Mouse (Mus musculus) olfactory bulb, adult 2 months (tissue): ENCODE data around the gene 1700020A23Rik. TPM values are rescaled to one million over a fixed set of nuclear protein-coding genes. Genes with fewer than 3 reads are reported as not detected.

Experiments used
- H3K27ac ChIP-seq: fragments of 200-500 bp; 2 replicates; pipeline ENCODE4 v1.5.1; 2012; ENCODE audit warnings: low read depth, low read length; ENCODE audit not compliant: insufficient read depth
- H3K4me1 ChIP-seq: fragments of 200-500 bp; 2 replicates; pipeline ENCODE4 v1.6.1; 2012; ENCODE audit warnings: low read length; ENCODE audit not compliant: control insufficient read depth, insufficient read depth
- H3K4me3 ChIP-seq: fragments of 200-500 bp; 2 replicates; pipeline ENCODE4 v1.5.1; 2012; ENCODE audit warnings: mild to moderate bottlenecking, low read depth, low read length, moderate library complexity; ENCODE audit not compliant: insufficient read depth
- CTCF ChIP-seq: fragments of 200-500 bp; IDR thresholded peaks from 2 replicates; pipeline ENCODE4 v1.5.1; 2012; ENCODE audit warnings: low read depth, mild to moderate bottlenecking, low read length, moderate library complexity; ENCODE audit not compliant: insufficient read depth
- POLR2A ChIP-seq: fragments of 200-500 bp; IDR thresholded peaks from 2 replicates; pipeline ENCODE4 v1.6.1; 2012; ENCODE audit warnings: mild to moderate bottlenecking, low read depth, low read length, moderate library complexity; ENCODE audit not compliant: insufficient read depth
- WGBS: fragments of 180-500 bp; shearing (Covaris S2); methylation state at CpG from one replicate; pipeline ENCODE4 v1.1.7; 2018; 5-methylcytosine and 5-hydroxymethylcytosine counted together
- polyA plus RNA-seq: library from polyadenylated mRNA; stranded (reverse); fragments of >200 nt; gene quantifications from 2 replicates; pipeline ENCODE4 v1.2.4, GENCODE M21; 2012; ENCODE audit warnings: low replicate concordance; ENCODE audit not compliant: missing spikeins, insufficient read depth, insufficient read length

1700020A23Rik gene
- polyA plus RNA-seq, 1 experiment = not detected

DNA sequence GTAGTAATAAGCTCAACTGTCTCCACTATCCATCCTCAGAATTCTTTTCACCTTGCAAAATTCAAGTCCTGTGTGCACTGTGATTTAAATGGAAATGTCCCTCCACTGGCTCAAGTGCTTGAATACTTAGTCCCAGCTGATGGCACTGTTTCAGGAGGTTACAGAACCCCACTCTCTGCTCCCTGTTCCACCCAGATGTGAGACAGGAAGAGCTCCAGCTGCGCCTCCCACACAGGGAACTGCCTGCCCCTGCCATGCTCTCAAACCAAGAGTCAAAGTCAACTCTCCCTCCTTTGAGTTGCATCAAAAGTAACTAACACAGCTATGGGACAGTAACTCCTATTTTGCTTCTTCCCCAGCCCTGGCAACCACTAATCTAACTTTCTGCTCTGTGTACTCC is 18.8 kb upstream of the 1700020A23Rik start:
- H3K4me1 ChIP-seq = no peaks in the 10 kb centered on the region
- TF ChIP-seq POLR2A (no peak), CTCF (no peak)
- H3K4me3 ChIP-seq = no peak overlapping the region
- WGBS = 75% methylated on average over 1 of the region's 1 CpGs
- H3K27ac ChIP-seq = no peak overlapping the region

- H3K4me3 ChIP-seq = no peak overlapping the region
- no peak for TF ChIP-seq POLR2A
- no peak for TF ChIP-seq CTCF
- H3K27ac ChIP-seq = no peak overlapping the region
- no peaks in the 10 kb centered on the region for H3K4me1 ChIP-seq
- 88% methylated on average over 2 of the region's 2 CpGs for WGBS
These were observed 16.3 kb upstream of the 1700020A23Rik start for GRCm38 (mm10) chr2:130388796-130389195.

DNA sequence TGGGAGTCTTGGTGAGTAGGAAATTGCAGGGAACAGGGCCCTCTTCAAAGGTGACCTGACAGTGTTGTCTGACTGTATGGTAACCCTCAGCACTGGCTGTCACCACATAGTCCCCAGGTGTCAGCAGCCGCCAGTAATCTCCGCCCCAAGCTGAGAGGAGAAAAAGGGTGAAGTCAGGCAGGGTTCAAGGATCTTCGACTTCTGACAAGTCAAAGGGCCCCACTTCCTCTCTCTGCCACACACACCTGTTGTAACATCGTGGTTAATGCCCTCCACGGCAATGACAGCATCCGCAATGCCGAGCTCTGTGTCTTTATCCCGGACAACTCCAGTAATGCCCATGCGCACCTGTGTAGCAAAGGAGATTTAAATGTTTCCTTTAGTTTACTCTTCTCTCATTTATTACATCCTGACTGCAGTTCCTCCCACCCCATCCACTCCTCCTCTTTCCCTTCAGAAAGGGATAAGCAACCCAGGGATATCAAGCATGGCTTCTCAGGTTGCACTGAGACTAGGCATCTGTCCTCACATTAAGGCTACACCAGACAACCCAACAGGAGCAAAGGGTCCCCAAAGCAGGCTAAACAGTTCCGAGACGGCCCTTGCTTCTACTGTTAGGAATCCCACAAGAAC is 13.9 kb upstream of the 1700020A23Rik start:
- 90% methylated on average over 11 of the region's 11 CpGs for WGBS
- Histone ChIP-seq H3K27ac (no peak overlapping the region), H3K4me3 (no peak overlapping the region), H3K4me1 (no peaks in the 10 kb centered on the region)
- TF ChIP-seq POLR2A (no peak), CTCF (no peak)

DNA sequence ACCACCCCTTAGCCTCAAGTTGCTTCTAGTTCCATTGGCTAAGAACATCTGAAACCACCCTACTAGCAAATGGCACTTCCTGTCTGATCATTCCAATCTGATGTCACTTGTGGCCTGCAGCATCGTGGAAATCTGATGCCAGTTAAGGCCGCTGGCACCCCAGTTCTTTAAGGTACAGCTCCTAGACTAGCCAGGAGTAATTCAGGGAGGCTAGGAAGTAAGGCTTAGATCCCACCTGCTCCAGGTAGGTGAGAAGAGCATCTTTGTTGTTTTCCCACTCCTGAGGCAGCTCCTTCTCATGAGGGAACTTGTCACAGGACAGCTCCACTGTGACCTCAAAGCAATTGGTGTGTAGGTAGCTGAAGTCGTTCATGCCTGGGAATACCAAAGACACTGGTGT is 12.2 kb upstream of the 1700020A23Rik start:
- Histone ChIP-seq H3K4me1 (peaks cover 10% of the 10 kb centered on the region), H3K4me3 (no peak overlapping the region), H3K27ac (no peak overlapping the region)
- TF ChIP-seq CTCF (no peak), POLR2A (no peak)
- 90% methylated on average over 3 of the region's 3 CpGs for WGBS

DNA sequence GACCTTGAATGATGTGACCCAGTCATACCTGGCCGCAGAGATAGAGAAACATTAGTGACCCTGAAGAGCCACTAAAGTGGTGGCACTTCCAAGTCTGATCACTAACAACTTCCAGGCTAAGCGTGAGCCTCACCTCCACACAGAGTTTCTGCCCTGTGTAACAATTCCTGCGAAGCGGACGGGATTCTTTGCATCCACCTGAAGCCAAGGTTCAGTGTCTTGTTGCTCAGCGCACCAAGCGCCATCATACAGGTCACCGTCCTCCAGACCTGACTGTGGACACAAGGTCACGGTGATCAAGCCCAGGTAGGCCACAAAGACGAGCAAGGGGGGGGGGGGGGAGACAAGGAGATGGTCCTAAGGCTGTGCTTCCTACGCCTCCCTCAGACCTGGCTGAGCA is 9.4 kb upstream of the 1700020A23Rik start:
- no peak overlapping the region for H3K27ac ChIP-seq
- H3K4me3 ChIP-seq = no peak overlapping the region
- no peak for TF ChIP-seq POLR2A
- no peak for TF ChIP-seq CTCF
- WGBS = 97% methylated on average over 11 of the region's 11 CpGs
- H3K4me1 ChIP-seq = peaks cover 17% of the 10 kb centered on the region

- H3K4me3 ChIP-seq = peak within 1 kb of the TSS; percentile 42
- 7% methylated on average over 46 of the region's 53 CpGs for WGBS
- no peak within 1 kb of the TSS for H3K27ac ChIP-seq
- TF ChIP-seq CTCF (no peak), POLR2A (no peak)
- peaks cover 17% of the 10 kb centered on the region for H3K4me1 ChIP-seq
These were observed 7.7 kb upstream of the 1700020A23Rik start, which contains the start of gene Cpxm1 for GRCm38 (mm10) chr2:130397186-130397985. Gene Cpxm1, minus strand, starts transcription at chr2:130397574.

GRCm38 (mm10) chr2:130398091-130398490 is 7.0 kb upstream of the 1700020A23Rik start:
- Histone ChIP-seq H3K4me1 (peaks cover 17% of the 10 kb centered on the region), H3K4me3 (no peak overlapping the region), H3K27ac (no peak overlapping the region)
- WGBS = 21% methylated on average over 14 of the region's 14 CpGs
- TF ChIP-seq POLR2A (no peak), CTCF (no peak)

- no peak overlapping the region for H3K4me3 ChIP-seq
- TF ChIP-seq POLR2A (no peak), CTCF (no peak)
- 100% methylated on average over 1 of the region's 1 CpGs for WGBS
- H3K27ac ChIP-seq = no peak overlapping the region
- peaks cover 17% of the 10 kb centered on the region for H3K4me1 ChIP-seq
These were observed 5.0 kb upstream of the 1700020A23Rik start for GRCm38 (mm10) chr2:130400046-130400445.

DNA sequence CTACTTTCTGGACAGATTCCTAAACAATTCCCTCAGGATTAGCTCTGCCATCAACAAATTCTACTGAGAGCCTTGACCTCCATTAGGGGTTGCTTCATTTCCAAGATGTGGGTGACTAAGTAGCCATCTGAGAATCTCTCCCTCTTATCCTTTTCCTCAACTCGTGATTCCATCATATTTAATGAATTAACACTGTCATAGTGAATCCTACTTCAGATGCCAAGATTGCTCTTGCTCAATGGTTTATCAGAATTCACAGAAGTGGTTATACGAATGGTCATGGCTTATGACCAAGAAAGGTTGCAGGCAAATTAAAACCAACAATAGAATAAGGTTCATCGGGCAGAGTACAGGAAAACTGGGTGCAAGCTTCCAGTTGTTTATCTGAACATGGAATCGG is 3.2 kb upstream of the 1700020A23Rik start:
- TF ChIP-seq CTCF (no peak), POLR2A (no peak)
- 91% methylated on average over 4 of the region's 4 CpGs for WGBS
- H3K4me3 ChIP-seq = no peak overlapping the region
- H3K4me1 ChIP-seq = peaks cover 16% of the 10 kb centered on the region
- no peak overlapping the region for H3K27ac ChIP-seq
